Mouse (Mus musculus): Measurements from ENCODE around the gene Zfp882. TPM values are rescaled to one million over a fixed set of nuclear protein-coding genes. Genes with fewer than 3 reads are reported as not detected.
A peak's percentile ranks its signal among the peaks of the same experiment; 100 is the strongest.
"Not testable (repeated sequence)": the region's sequence is repeated elsewhere in the genome, so short reads cannot be mapped to it uniquely, and the experiment has no call there.

Zfp882 gene
- polyA plus RNA-seq (2015; fragmentation: Nextera tagmentation; extraction: Ambion mirVana) = 0.81 and 0.82 TPM in 2 replicates

DNA sequence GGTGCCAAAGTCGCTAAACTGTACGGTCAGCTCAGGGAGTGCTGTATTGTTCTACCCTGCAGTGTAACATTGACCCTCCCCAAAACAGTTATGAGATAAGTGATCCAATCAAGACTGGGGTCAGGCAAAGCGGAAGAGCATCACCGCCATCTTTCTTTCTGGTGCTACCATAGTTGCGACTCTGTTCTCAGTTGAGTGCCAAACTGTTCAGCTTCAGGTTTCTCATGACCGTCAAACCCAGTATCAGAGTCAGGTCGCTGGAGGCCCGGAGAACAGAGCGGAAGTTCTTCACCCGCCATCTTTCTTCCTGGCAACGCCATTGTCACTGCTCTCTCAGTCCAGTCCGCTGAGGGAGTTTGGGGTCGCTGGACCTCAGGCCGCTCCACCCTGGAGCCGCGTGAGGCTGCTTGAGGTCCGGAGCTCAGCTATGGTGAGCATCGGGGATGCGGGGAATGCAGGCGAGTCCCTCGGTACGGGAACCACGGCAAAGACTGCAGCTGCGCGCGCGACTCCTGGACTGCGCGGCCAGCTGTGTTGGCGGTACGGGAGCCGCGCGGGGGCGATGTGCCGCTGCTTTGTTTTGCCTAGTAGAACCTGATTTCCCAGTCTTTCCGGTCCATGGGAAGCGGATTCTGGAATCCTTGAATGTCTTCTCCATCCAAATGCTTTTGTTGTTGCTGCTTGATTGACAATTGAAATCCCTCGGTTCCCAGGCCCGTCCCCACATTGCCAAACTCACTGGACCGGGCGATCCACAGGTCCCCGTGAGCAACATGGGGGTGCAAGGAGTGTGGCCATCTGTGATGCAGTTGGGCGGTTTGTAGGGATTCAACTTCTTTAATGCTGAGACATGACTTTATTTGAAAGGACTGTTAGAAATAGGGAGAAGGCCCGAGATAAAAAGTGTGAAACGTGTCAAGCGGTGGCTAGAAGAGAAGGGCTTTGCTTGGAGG lies at the start of gene Zfp882, which contains the start of gene Zfp617:
Gene Zfp882 (plus strand): TSS at position 300 of the 953 bp plus-strand sequence.
Gene Zfp617 (plus strand): TSS at position 327 of the 953 bp plus-strand sequence.
- ATAC-seq (ENCODE audit: low read depth) = peak; percentile 92

DNA sequence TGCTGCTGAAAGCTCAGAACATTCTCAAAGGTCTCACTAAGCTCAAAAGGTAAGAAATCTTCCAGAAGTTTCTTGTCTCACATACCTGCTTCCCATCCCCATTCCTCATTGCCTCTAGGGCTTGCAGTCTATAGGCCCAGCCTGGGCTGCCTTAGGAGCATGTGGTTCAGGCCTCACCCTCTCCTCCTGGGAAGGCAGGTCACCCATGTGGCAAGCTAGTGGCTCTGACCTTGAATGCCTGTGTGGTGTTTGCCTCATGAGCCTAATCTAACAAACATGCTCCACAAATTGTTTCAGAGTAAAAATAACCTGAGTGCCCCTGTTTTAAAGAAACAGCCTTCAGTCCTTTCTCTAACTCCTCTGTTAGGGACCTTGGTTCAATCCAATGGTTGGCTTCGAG lies 46.9 kb upstream of the Zfp882 start:
- not testable (repeated sequence) for H3K4me1 ChIP-seq (replicated peaks)
- 44% methylated on average over 1 of the region's 1 CpGs for WGBS (ENCODE audit: insufficient replicate concordance)

More for the DNA sequence above, at the start of gene Zfp882, which contains the start of gene Zfp617:
- peak within 1 kb of the TSS; percentile 73 for H3K4me3 ChIP-seq (replicated peaks)
- H3K9ac ChIP-seq = peak within 1 kb of the TSS; percentile 80
- peaks cover 4% of the 10 kb centered on the region; the same call in 1 of the 2 replicates for H3K4me1 ChIP-seq (replicated peaks)
- H3K27me3 ChIP-seq = no peaks in the 10 kb centered on the region
- H3K9me3 ChIP-seq (replicated peaks) = no peaks in the 10 kb centered on the region
- no peaks in the 10 kb centered on the region for H3K36me3 ChIP-seq
- H3K4me2 ChIP-seq = peak within 1 kb of the TSS; percentile 68
- peak; percentile 71 for DNase-seq
- H3K27ac ChIP-seq = peak within 1 kb of the TSS; percentile 75
- WGBS (ENCODE audit: insufficient replicate concordance) = 7% methylated on average over 47 of the region's 47 CpGs

DNA sequence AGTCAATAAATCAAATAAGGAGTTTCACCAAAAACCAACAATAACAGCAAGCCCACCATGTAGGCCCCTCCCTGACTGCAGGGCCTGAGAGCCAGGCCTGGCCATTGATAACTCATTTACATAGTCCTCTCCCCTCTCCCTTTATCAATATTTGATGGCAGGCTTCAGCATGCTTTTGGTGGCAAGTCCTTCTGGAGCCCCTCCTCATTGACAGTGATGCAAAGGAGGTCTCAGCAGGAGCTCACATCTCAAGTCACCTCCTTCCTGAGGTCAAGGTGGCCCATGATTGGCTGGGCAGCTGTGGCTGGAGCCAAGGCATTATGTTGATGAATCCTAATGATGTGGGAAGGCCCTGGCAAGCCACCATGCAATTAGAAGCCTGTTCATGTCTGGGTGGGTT lies 46.4 kb upstream of the Zfp882 start:
- H3K36me3 ChIP-seq; H3K4me1 ChIP-seq (replicated peaks); H3K27ac ChIP-seq; H3K4me2 ChIP-seq; H3K9me3 ChIP-seq (replicated peaks); H3K4me3 ChIP-seq (replicated peaks); ATAC-seq (ENCODE audit: low read depth); H3K27me3 ChIP-seq; DNase-seq; H3K9ac ChIP-seq: not testable (repeated sequence)

More for the DNA sequence above, 46.9 kb upstream of the Zfp882 start:
- H3K9me3 ChIP-seq (replicated peaks); DNase-seq; H3K9ac ChIP-seq; ATAC-seq (ENCODE audit: low read depth); H3K4me2 ChIP-seq; H3K36me3 ChIP-seq; H3K4me3 ChIP-seq (replicated peaks); H3K27me3 ChIP-seq; H3K27ac ChIP-seq: not testable (repeated sequence)

DNA sequence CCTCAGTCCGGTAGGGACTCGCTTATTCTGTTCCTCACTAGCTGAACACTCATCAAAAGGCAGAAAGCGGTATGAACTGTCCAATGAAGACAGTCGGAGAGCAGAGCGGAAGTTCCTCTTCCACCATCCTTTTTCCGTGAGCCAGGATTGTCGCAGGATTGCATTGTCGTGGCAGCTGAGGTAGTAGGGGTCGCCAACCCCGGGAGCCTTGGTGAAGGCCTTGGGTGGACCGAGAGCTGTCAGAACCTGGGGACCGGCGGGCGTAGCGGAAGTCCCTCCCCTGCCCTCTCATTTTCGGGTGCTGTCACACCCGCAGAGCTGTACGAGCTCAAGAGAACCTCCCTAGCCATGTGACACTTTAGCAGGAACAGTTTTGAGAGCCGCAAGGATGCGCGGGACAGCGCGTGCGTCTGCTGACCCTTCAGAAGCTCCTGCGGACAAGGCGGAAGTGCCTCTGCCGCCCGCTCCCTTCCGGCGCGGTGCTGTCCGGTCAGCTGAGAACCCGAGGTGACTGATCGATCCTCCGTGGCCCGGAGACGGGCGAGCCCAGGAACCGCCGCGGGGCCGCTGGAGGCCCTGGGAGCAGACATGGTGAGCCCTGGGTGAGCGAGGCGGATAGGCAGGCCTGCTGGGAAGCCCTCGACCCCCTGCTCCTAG lies 26.7 kb upstream of the Zfp882 start, which contains the start of gene Zfp709:
Gene Zfp709 (plus strand): TSS at position 402 of the 657 bp plus-strand sequence.
- Histone ChIP-seq H3K4me2 (peak within 1 kb of the TSS; percentile 87), H3K36me3 (peaks cover 23% of the 10 kb centered on the region), H3K27me3 (no peaks in the 10 kb centered on the region), H3K4me3 (replicated peaks) (peak within 1 kb of the TSS; percentile 75), H3K9me3 (replicated peaks) (peaks cover 7% of the 10 kb centered on the region), H3K27ac (peak within 1 kb of the TSS; percentile 68), H3K4me1 (replicated peaks) (peaks cover 9% of the 10 kb centered on the region; the same call in 1 of the 2 replicates), H3K9ac (peak within 1 kb of the TSS; percentile 83)
- ATAC-seq (ENCODE audit: low read depth) = peak; percentile 92
- WGBS (ENCODE audit: insufficient replicate concordance) = 3% methylated on average over 45 of the region's 45 CpGs
- peak; percentile 44 for DNase-seq

DNA sequence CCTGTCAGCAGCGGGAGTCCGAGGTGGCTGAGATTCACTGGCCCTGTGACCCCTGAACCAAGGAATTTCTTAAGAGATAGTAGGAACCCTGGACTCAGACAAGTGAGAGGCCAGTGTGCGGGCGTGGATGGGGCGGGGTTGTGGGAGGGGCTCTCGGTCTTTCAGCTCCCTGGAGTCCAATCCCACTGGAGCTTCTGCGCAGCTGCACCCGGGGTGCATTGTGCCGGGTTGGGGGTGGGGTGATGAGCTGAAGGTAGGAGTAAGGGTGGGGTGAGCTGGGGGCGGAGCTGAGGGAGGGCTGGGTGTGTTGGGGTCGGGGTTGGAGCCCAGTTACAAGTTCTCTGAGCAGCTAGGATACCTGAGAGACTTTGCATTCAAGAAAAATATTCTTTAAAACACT lies 7.7 kb upstream of the Zfp882 start:
- H3K27ac ChIP-seq; H3K4me2 ChIP-seq; H3K4me1 ChIP-seq (replicated peaks); ATAC-seq (ENCODE audit: low read depth); DNase-seq; H3K9me3 ChIP-seq (replicated peaks); H3K9ac ChIP-seq; H3K4me3 ChIP-seq (replicated peaks); H3K27me3 ChIP-seq; H3K36me3 ChIP-seq: not testable (repeated sequence)
- 41% methylated on average over 11 of the region's 11 CpGs for WGBS (ENCODE audit: insufficient replicate concordance)

DNA sequence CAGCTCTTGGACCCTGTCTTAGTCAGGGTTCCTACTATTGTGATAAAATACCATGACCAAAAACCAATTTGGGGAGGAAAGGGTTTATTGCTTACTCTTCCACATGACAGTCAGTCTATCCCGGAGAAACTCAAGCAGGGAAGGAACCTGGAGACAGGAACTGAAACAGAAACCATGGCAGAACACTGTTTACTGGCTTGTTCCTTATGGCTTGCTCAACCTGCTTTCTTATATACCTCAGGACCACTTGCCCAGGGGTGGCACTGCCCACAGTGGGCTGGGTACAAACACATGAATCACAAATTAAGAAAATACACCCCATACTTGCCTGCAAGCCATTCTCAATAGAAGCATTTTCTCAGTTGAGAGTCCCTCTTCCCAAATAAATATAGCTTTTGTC lies 5.3 kb upstream of the Zfp882 start:
- H3K9ac ChIP-seq; ATAC-seq (ENCODE audit: low read depth); DNase-seq: not testable (repeated sequence)

DNA sequence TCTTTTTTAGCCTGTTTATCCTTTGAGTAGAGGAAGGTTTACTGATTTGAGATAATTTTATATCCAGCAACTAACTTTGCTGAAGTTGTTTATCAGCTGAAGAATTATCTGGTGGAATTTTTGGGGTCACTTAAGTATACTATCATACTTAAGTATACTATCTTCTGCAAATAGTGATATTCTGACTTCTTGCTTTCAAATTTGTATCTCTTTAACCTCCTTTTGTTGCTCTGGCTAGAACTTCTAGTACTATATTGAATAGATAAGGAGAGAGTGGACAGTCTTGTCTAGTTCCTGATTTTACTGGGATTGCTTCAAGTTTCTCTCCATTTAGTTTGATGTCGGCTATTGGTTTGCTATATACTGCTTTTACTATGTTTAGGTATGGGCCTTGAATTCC lies 1.6 kb upstream of the Zfp882 start:
- ATAC-seq (ENCODE audit: low read depth) = no peak
- Histone ChIP-seq H3K27me3 (no peaks in the 10 kb centered on the region), H3K4me3 (replicated peaks) (no peak overlapping the region), H3K4me2 (no peak overlapping the region), H3K9me3 (replicated peaks) (no peaks in the 10 kb centered on the region), H3K27ac (no peak overlapping the region), H3K9ac (no peak overlapping the region), H3K4me1 (replicated peaks) (peaks cover 4% of the 10 kb centered on the region; the same call in 1 of the 2 replicates), H3K36me3 (no peaks in the 10 kb centered on the region)
- WGBS (ENCODE audit: insufficient replicate concordance) = 75% methylated on average over 1 of the region's 1 CpGs
- no peak for DNase-seq

More for the DNA sequence above, 5.3 kb upstream of the Zfp882 start:
- 42% methylated on average over 1 of the region's 1 CpGs for WGBS (ENCODE audit: insufficient replicate concordance)
- not testable (repeated sequence) for H3K9me3 ChIP-seq (replicated peaks); H3K4me3 ChIP-seq (replicated peaks); H3K27me3 ChIP-seq; H3K27ac ChIP-seq; H3K4me1 ChIP-seq (replicated peaks); H3K36me3 ChIP-seq; H3K4me2 ChIP-seq

DNA sequence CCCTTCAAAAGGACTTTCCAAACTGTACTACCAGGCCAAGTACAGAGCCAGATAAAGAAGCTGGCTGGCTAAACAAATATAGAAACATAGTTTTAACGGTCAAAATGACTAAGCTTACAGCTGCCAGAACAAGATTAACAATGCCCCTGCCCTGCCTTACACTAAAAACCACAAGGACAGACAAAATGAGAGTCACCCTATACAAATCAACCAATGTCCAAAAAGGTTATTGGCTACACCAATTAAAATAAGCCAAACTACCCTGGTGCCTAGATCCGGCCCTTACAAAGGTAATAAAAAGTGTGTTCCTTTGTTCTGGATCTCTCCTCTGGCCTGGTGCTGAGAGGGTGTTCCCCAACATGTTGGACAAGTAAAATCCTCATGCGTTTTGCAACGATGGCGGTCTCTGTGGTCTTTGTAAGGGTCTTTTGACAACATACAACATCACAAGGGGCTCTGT lies 580 bp upstream of the Zfp882 start:
- WGBS (ENCODE audit: insufficient replicate concordance) = 81% methylated on average over 5 of the region's 5 CpGs
- no peak for ATAC-seq (ENCODE audit: low read depth)
- no peak overlapping the region for H3K9ac ChIP-seq
- no peaks in the 10 kb centered on the region for H3K36me3 ChIP-seq
- H3K27ac ChIP-seq = no peak overlapping the region
- no peaks in the 10 kb centered on the region for H3K9me3 ChIP-seq (replicated peaks)
- peak overlapping the region; percentile 68 for H3K4me2 ChIP-seq
- peak overlapping the region; percentile 73 for H3K4me3 ChIP-seq (replicated peaks)
- no peaks in the 10 kb centered on the region for H3K27me3 ChIP-seq
- DNase-seq = no peak
- H3K4me1 ChIP-seq (replicated peaks) = peaks cover 4% of the 10 kb centered on the region; the same call in 1 of the 2 replicates

DNA sequence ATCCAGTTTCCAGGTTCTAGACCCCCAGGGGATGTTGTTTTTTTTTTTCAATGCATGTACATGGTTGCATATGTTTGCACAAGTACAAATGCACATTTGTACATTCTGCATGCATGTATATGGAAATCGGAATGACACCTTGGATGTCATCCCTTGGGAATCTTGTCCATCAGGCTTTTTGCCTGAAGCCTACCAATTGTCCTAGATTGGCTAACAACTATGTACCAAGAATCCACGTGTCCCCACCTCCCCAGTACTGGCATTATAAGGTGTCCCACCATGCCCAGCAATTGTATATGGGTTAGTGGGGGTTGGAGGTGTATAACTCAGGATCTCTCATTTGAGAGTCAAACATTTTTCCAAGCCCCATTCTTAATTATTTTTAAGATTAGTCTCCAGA lies 3.9 kb downstream of the Zfp882 start:
- WGBS (ENCODE audit: insufficient replicate concordance) = 66% methylated on average over 2 of the region's 2 CpGs
- DNase-seq = no peak
- peaks cover 4% of the 10 kb centered on the region; the same call in 1 of the 2 replicates for H3K4me1 ChIP-seq (replicated peaks)
- H3K36me3 ChIP-seq = peaks cover 11% of the 10 kb centered on the region; the same call in 1 of the 2 replicates
- H3K9me3 ChIP-seq (replicated peaks) = no peaks in the 10 kb centered on the region
- H3K27me3 ChIP-seq = no peaks in the 10 kb centered on the region
- no peak overlapping the region for H3K4me3 ChIP-seq (replicated peaks)
- H3K4me2 ChIP-seq = no peak overlapping the region
- no peak overlapping the region for H3K27ac ChIP-seq
- ATAC-seq (ENCODE audit: low read depth) = no peak
- H3K9ac ChIP-seq = no peak overlapping the region

DNA sequence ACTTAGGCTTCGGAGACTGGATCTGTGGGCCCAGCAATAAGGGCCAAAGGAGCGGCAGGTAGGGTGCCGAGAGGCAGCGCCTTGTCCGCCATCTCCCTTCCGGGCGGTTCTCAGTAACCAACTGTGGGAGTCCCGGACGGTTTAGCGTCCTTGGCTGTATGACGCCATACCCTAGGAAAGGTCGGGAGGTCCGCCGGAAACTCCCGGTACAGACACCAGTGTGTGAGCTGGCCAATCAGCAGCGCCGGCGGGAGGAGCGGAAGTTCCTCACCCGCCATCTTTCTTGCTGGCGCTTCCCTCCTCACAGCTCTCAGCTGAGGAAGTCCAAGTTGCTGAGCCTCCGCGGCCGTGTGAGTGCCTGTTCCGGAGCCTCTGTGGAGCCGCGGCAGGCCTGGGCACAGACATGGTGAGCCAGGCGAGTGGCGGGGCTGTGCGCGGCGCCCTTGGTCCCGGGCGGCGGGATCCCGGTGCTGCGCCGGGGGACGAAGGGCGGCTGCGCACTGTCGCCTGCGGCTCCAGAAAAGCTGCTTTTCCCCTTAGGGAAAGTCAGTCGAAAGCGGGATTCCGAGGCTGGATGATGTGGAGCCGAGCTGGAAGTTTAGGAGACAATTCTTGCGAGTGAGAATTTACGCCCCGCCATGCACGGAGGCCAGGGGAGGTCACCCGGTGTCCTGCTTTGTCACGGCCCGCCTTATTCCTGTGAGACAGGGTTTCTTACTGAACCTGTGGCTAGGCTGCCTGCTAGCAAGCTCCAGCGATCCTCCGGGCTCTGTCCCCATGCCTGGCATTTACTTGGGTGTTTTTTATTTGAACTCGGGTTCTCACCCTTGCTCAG lies 14.4 kb downstream of the Zfp882 start:
- peak overlapping the region; percentile 93 for H3K9ac ChIP-seq
- H3K27me3 ChIP-seq = 0 out of 2 replicates have a peak, but pooled peaks cover 3% of the 10 kb centered on the region
- peak overlapping the region; percentile 93 for H3K27ac ChIP-seq
- peaks cover 24% of the 10 kb centered on the region for H3K4me1 ChIP-seq (replicated peaks)
- H3K9me3 ChIP-seq (replicated peaks) = no peaks in the 10 kb centered on the region
- H3K4me3 ChIP-seq (replicated peaks) = peak overlapping the region; percentile 87
- H3K36me3 ChIP-seq = 0 out of 2 replicates have a peak, but pooled peaks cover 7% of the 10 kb centered on the region
- peak; percentile 90 for DNase-seq
- under 1% methylated on average over 57 of the region's 57 CpGs for WGBS (ENCODE audit: insufficient replicate concordance)
- peak; percentile 99 for ATAC-seq (ENCODE audit: low read depth)
- H3K4me2 ChIP-seq = peak overlapping the region; percentile 73

Data from liver, embryonic 13.5 days (tissue).